Mouse (Mus musculus): Measurements from ENCODE around the gene Ang2. TPM values are rescaled to one million over a fixed set of nuclear protein-coding genes. Genes with fewer than 3 reads are reported as not detected.

Ang2 gene
- polyA plus RNA-seq, 1 experiment from 2014 or later, result not detected

DNA sequence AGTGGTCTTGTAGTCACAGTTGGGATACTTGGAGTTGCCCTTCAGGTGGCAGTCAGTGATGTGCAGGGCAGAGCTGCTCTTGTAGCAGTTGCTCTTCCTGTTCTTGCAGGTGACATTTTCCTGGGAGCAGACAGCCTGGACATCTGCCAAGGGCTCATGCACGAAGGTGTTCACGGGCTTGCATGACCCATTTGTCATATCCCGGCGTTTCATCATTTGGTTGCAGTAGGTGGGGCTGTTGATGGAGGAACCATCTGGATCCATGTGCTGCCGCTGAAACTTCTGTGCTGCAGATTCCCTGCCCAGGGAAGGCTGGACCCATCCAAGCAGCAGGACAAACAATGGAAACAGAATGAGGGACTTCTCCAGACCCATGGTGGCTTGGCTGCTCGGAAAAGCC, 53.4 kb downstream of the Ang2 start:
- H3K36me3 ChIP-seq, result no peaks in the 10 kb centered on the region
- no peaks in the 10 kb centered on the region for H3K4me1 ChIP-seq
- no peaks in the 10 kb centered on the region for H3K27me3 ChIP-seq (ENCODE audit: low read depth, poor library complexity, severe bottlenecking)
- no peak overlapping the region for H3K4me3 ChIP-seq
- WGBS, result 90% methylated on average over 6 of the region's 6 CpGs
- H3K9me3 ChIP-seq (replicated peaks), result no peaks in the 10 kb centered on the region
- no peak for DNase-seq (ENCODE audit: low spot score)
- no peak overlapping the region for H3K27ac ChIP-seq

Other genes with a start within 250 kb of the Ang2 start
- gene Pnp2, start 243.2 kb downstream of the Ang2 start, polyA plus RNA-seq (2016; fragmentation: Nextera tagmentation; extraction: Ambion mirVana), result 0.48 and 0.65 TPM in 2 replicates
- not detected in 2 replicates for gene Rnase10, start 191.4 kb downstream of the Ang2 start, polyA plus RNA-seq (2016; fragmentation: Nextera tagmentation; extraction: Ambion mirVana)
- not detected in 2 replicates for gene Rnase9, start 157.3 kb downstream of the Ang2 start, polyA plus RNA-seq (2016; fragmentation: Nextera tagmentation; extraction: Ambion mirVana)
- gene Rnase11, start 149.0 kb downstream of the Ang2 start, polyA plus RNA-seq (2016; fragmentation: Nextera tagmentation; extraction: Ambion mirVana), result not detected in 2 replicates
- 0.30 TPM in 1 of 2 replicates, not detected in the other for gene Rnase12, start 141.5 kb downstream of the Ang2 start, polyA plus RNA-seq (2016; fragmentation: Nextera tagmentation; extraction: Ambion mirVana)
- not detected in 2 replicates for gene Olfr750, start 124.7 kb downstream of the Ang2 start, polyA plus RNA-seq (2016; fragmentation: Nextera tagmentation; extraction: Ambion mirVana)
- 5.1 and 6.6 TPM in 2 replicates for gene Rnase4, start 108.1 kb downstream of the Ang2 start, polyA plus RNA-seq (2016; fragmentation: Nextera tagmentation; extraction: Ambion mirVana)
- 1.5 and 1.8 TPM in 2 replicates for gene Ang, start 108.0 kb downstream of the Ang2 start, polyA plus RNA-seq (2016; fragmentation: Nextera tagmentation; extraction: Ambion mirVana)
- gene Eddm3b, start 84.7 kb downstream of the Ang2 start, polyA plus RNA-seq (2016; fragmentation: Nextera tagmentation; extraction: Ambion mirVana), result not detected in 2 replicates
- 0.14 TPM in 1 of 2 replicates, not detected in the other for gene Rnase6, start 75.2 kb downstream of the Ang2 start, polyA plus RNA-seq (2016; fragmentation: Nextera tagmentation; extraction: Ambion mirVana)
- 0.15 TPM in 1 of 2 replicates, not detected in the other for gene Rnase1, start 52.4 kb downstream of the Ang2 start, polyA plus RNA-seq (2016; fragmentation: Nextera tagmentation; extraction: Ambion mirVana)
- gene Rnase2b, start 36.9 kb downstream of the Ang2 start, polyA plus RNA-seq (2016; fragmentation: Nextera tagmentation; extraction: Ambion mirVana), result not detected in 2 replicates
- gene Ear14, start 4.2 kb upstream of the Ang2 start, polyA plus RNA-seq (2016; fragmentation: Nextera tagmentation; extraction: Ambion mirVana), result not detected in 2 replicates
- not detected in 2 replicates for gene Rnase2a, start 57.0 kb upstream of the Ang2 start, polyA plus RNA-seq (2016; fragmentation: Nextera tagmentation; extraction: Ambion mirVana)
- gene Gm7247, start 162.6 kb upstream of the Ang2 start, polyA plus RNA-seq (2016; fragmentation: Nextera tagmentation; extraction: Ambion mirVana), result not detected in 2 replicates
- gene Vmn2r88, start 211.7 kb upstream of the Ang2 start, polyA plus RNA-seq (2016; fragmentation: Nextera tagmentation; extraction: Ambion mirVana), result not detected in 2 replicates

All from limb, embryonic 10.5 days (tissue).